Mouse (Mus musculus) adrenal gland, postnatal 4 days (tissue): ENCODE measurements around the gene Mapkap1. TPM values are rescaled to one million over a fixed set of nuclear protein-coding genes. Genes with fewer than 3 reads are reported as not detected.

Experiments
- DNase-seq, 2 experiments: peaks; one replicate each; pipeline ENCODE4 v3.0.0; 2021 to 2022; ENCODE audit warnings: low spot score in 2 of 2, mixed read lengths in 2 of 2
- total RNA-seq, 2 experiments: library from RNA; stranded (reverse); gene quantifications; 2 replicates each; pipeline ENCODE4 v1.2.3; 2021

The Mapkap1 gene
- total RNA-seq, 2 experiments from 2014 or later = 67.2 to 70.4 TPM

GRCm38 (mm10) chr2:34530042-34530441 is 123.5 kb downstream of the Mapkap1 start:
- no peak for DNase-seq

DNA sequence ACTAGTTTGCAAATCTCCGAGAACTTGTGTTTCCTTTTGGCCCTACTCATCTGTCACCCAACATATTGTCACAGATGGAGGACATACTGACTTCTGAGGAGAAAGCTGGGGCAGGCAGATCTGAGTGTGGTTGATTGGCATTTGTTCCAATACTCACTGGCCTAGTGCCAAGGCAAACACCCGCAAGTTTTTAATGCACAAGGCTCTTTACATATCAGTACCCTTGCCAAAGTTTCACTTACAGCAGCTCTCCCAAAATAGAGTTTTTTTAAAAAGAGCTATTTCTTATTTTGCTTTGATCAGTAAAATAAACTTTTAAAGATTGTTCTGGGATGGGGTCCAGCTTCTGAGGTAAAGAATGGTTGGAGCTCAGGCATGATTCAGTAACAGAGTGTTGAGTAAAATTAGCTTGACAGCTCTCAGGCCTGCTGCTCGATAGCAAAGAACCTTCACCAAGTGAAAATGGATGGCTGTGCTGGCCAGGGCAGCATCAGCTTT is 125.3 kb downstream of the Mapkap1 start:
- no peak for DNase-seq

DNA sequence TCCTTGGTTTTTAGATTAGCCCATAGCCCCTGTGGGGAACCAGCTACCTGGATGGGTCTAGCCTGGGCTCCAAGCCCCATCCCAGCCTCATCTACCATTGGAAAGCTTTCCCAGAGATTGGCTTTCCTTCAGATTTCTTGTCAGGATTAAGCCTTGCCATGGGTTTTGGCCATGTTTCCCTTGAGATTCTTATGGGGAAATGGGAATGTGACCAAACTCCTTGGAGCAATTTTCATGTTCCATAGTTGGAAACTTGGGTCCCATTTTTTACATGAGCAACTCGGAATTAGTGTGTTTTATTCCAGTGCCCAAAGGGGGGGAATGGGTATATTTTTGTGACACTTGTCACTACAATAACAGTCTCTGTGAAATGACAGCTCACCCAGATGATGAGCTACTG is 125.8 kb downstream of the Mapkap1 start:
- no peak for DNase-seq

DNA sequence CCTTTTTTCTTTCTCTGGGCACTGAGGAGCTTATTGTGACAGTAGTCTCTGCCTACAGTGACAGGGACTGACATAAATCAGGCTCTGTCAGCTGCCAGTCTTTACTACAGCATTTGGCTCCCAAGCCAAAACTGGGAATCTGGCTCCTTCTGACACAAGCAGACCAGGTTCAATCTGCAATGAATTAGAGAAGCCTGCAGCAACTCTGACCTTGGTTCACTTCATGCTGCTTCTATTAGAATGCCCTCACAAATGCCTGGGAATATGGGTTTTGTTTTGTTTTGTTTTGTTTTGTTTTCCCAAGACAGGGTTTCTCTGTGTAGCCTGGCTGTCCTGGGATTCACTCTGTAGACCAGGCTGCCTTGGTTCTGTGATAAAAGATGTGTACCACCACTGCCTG is 126.7 kb downstream of the Mapkap1 start:
- DNase-seq = no peak

GRCm38 (mm10) chr2:34534996-34535395 is 128.4 kb downstream of the Mapkap1 start:
- DNase-seq = no peak

- no peak for DNase-seq
Observed at GRCm38 (mm10) chr2:34537356-34537755, 130.8 kb downstream of the Mapkap1 start.

- no peak for DNase-seq
Observed at GRCm38 (mm10) chr2:34543581-34543980, 137.0 kb downstream of the Mapkap1 start.

- DNase-seq = no peak
Observed at GRCm38 (mm10) chr2:34544021-34544420, 137.4 kb downstream of the Mapkap1 start.

- DNase-seq = no peak
Observed at GRCm38 (mm10) chr2:34544646-34545395, 138.2 kb downstream of the Mapkap1 start.

DNA sequence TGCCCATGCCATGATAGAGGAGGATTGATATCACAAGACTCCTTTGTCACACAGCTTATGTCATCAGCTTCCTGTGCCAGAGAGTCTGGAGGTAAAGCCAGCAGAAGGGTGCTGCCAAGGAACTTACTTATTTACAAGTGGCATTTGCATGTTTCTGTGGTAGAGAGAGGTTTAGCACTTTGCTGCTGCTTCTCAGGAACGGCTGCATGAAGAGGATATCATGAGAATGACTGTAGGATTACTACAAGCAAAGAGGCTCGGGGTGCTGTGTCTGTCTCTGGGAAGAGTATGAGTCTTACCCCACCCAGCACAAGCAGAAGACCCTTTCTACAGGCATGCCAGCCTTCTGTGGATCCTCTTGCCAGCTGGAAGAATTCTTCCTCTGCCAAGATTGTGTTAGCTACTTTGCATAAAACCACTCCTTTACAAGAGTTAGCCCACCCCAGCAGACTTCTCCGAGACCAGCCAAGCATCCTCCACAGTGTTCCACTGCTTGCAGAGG is 139.7 kb downstream of the Mapkap1 start:
- DNase-seq = no peak

DNA sequence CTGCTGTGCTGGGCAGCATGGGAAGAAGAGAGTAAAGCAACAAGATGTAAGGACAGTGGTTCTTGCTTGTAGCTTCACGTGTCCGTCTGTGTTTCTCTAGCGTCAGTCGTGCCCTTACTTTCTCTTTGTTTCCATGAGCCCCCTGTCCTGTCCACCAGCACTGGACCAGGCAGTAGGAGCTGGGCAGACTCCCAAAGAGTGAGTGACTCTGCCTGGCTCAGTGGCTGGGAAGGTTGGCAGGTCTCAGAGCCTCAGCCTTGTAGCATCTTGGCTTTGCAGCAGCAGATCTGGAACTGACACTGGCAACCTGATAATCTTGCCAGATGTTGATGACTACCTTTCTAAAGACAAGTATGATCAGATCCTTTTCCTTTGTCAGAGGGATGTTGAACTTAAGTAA is 140.9 kb downstream of the Mapkap1 start:
- DNase-seq = no peak

DNA sequence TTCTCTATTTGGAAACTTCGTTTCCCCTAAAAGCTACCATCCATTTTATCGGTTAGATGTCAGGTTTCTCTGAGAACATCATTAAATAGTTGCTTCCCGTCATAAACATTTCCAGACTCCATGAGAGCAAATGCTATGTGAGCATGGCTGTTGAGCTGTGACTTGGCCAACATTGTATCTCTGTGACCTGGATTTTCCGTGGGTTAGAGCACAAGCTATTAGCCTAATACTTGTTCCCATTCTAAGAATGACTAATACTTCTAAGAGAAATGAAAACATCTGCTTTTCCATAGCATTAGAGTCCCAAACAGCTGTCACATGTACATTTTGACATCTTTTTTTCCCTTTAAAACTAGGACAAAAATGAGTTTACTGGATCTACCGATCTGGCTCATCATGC is 142.4 kb downstream of the Mapkap1 start:
- no peak for DNase-seq

GRCm38 (mm10) chr2:34549469-34549868 is 142.9 kb downstream of the Mapkap1 start:
- no peak for DNase-seq

DNA sequence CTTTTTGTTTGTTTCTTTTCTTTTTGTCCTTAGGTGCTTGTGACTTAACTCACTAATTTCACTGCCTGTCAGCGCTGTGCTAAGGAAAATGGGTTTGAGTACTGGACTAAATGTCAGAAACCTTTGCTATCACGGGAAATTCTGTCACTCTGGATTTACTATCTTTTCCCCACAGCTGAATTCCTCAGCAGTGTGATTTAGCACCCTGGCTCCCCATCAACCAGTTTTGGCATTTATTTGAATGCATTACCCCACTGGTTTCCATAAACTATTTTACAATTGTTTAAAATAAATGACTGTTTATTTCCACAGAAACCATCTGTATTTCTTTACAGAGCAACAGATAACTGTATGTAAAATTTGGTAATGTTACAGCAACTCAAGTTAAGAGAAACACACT is 146.2 kb downstream of the Mapkap1 start:
- DNase-seq = no peak

DNA sequence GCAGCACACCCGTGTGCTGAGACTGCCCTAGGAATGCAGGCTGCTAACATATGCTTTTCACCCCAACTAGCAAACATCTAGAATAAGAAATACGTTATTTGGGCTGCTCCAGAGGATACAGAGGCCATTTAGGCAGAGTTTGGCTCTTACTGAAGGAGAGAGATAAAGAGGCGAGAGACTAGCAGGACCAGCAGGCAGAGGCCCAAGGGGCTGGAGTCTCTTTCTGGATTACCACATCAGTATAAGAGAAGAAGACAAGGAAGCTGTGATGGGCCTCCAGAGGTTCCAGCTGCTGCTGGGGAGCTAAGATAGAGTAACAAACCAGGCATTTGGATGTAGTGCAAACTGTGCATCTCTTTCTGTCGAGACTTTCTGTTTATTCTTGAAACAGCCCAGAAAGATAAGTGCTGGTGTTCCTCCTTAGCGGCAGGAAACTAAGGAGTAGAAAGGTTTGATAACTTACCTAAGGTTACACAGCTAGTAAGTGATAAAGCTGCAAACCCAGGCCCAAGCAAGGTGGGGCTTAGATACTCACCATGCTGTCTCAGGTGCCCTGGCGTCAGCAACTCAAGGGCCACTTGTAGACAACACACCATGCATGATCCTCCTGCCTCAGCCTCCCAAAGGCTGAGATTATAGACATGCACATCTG is 147.1 kb downstream of the Mapkap1 start:
- no peak for DNase-seq

GRCm38 (mm10) chr2:34560146-34560545 is 153.6 kb downstream of the Mapkap1 start:
- DNase-seq = no peak

- no peak for DNase-seq
Observed at GRCm38 (mm10) chr2:34563089-34563694, 156.6 kb downstream of the Mapkap1 start.

DNA sequence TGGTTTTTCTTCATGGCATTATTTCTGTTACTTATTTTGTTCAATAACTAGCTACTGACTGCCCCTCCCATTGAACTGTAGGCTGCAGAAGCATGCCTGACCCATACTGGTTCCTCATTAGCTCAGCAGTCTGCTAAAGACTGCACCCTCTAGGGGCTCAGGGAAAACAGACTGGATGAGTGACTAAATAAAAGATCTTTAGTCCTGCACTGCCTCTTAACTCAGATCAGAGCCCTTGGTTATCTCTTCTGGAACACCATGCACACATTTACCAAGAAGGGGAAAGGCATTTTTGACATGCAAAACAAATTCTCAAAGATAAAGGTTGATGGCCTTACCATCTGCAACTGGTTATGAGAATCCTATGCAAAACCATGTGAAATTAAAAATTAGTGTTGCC is 157.3 kb downstream of the Mapkap1 start:
- no peak for DNase-seq

DNA sequence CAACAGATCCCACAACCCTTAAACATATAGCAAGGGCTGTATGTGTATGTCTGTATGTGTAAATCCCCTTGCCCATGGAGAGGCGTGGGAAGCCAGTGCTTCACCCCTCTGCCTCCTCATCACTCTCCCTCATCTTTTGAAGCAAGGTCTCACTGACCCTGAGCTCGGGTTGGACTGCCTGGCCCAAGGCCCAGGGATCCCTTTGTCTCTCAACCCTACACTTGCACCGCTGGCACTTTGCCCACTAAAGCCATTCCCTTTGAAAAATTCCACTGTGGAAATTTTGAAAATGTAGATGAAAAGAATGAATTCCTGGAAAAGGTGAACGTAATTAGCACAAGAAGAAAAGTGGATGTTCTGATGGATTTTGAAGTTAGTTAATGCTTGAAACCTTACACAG is 159.6 kb downstream of the Mapkap1 start:
- peak in 1 of 2 experiments; percentile 51 for DNase-seq

DNA sequence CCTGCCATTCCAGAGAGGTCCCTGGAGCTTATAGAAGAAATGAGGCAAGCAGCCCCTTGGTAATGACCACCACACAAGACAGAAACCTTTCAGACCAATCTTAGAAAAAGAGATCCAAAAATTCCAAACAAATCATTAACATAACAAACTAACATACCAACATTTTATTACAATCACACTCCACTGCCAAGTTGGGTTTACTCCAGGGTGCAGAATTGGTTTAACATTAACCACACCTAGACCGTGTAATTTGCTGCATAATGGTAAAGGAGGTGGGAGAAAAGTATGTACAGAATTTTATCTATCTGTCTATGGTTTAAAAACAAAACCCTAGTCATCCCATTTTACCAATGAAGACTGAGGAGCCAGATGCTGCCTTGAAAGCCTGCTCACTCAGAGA is 160.0 kb downstream of the Mapkap1 start:
- no peak for DNase-seq

DNA sequence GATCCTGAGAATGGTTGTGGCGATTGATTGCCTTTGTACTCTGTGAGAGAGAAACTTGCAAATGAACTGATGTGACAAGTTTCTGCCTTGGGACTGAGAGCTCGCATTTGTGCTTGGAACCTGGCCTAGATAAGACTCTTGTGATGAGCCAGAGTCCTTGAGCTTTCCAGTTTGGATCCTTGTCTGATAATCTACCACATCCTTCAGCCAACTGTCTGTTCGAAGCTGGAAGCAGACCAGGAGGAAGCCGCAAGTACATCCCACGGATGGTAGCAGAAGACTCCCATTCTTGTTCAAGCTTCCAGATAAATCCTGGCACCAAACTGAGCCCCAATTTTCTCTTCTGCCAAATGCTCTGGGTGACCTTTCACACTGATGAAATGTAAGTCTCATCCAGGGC is 162.6 kb downstream of the Mapkap1 start:
- no peak for DNase-seq

- no peak for DNase-seq
Observed at GRCm38 (mm10) chr2:34570378-34570777, 163.8 kb downstream of the Mapkap1 start.
